Mouse (Mus musculus) cerebellum, adult (tissue): ENCODE measurements around the gene Tapt1.

Experiments
- ATAC-seq: cut with Nextera tagmentation; 2 replicates; pipeline ENCODE4 v1.9.2; 2017; ENCODE audit warnings: mild to moderate bottlenecking, moderate library complexity, mixed read lengths; ENCODE audit not compliant: insufficient number of reproducible peaks, low FRiP score, low TSS enrichment

The Tapt1 gene

DNA sequence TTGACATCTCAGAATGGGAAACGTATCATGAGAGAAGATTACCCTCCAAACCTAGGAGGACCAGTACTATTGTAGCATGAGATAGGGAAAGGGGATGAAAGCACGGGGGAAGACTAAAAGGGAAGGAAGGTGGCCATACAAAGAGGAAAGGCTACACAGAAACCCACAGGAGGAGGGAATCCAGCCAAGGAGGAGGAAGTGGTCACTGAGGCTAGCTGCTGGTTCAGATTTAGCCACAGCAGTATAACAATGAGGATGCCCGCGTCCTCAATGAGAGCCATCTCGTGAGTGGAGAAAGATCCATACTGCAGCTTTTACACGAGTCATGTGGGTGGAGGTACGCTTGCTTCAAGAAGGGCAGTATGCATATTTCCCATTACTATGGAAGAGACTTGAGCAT lies 11.8 kb upstream of the Tapt1 start:
- no peak for ATAC-seq

DNA sequence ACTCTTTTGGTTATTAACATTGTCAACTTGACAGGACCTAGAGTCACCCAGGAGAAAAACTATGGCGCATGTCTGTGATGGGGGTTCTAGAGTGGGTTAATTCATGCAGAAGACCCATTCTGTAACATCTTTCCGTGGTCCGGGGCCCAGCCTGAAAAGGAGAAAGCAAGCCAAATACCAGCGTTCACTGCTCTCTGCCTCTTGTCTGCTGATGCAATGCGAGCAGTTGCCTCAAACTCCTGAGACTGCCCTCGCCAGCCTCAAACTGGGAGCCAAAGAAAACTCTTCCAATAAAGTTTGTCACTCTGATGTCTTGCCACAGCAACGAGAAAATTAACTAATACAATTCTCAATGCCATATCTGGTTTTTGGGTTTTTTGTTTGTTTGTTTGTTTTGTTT lies 8.2 kb upstream of the Tapt1 start:
- no peak for ATAC-seq

DNA sequence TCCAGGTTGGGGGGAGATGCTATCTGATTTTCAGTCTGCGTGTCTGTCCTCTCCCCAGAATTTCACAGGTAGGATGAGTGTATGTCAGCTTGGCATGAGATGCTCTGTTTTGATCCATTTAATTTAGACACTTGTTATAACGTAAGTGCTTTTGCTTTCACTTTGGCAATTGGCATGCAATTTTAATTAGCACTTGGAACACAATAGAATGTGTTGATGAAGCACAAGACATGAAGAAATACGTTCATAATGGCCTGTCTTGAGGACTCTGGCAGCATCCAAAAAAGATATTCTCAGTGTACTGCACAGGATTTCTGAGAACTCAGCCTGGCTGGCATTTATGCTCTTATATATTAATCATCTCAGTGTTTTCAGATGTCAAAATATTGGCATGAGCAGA lies 7.5 kb upstream of the Tapt1 start:
- ATAC-seq = no peak

DNA sequence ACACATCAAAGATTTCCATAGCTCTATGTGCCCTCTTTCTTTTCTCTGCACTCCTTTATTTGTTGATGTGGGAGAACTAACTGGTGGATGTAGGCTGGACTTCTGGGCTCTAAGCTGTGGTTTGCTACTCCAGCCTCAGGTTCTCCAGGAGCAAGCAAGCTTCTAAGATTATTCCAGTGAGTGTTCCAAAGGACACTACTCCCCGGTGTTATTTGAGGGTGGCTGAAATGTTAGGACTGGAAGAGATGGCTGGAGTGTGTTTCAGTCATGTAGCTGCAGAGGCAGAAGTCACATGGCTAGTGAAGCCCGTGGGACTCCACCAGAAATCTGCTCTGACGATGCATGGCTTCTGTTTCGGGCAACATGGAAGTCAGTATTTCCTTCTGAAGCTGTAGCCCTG lies 2.3 kb upstream of the Tapt1 start:
- ATAC-seq = no peak

DNA sequence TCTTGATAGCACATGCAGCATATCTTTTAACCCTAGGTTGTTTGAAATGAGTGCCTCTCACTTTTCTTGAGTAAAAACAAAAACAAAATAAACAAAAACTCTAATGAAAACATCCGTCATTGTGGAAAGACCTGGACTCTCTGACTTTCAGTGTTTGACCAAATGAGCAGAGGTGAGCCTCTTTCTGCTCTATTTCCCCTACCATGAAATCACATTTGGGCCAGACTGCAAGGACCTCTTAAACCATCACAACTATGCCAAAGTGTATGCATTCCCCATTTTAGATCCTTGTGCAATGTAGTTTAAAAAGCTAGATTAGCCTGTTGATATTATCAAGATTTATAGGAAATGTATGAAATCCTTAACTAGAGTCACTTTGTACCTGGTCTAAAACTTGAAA lies 1.9 kb upstream of the Tapt1 start:
- ATAC-seq = no peak

DNA sequence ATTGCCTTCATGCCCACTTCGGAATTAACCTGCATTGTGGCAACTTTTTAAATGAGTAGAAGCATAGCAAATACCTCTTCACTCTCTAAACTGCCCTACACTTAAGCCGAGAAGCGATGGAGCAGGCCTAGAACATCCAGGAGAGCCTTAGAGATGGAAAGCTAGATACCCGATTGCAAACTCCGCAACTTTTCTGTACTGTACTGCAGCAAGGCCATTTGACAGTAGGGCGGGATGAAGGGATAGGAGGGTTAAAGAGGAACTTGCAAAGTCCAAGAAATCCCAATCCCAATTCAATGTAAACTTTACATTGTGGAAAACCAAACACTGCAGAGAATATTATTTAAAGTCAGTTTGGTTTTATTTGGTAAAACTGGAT lies 1.0 kb upstream of the Tapt1 start:
- no peak for ATAC-seq

DNA sequence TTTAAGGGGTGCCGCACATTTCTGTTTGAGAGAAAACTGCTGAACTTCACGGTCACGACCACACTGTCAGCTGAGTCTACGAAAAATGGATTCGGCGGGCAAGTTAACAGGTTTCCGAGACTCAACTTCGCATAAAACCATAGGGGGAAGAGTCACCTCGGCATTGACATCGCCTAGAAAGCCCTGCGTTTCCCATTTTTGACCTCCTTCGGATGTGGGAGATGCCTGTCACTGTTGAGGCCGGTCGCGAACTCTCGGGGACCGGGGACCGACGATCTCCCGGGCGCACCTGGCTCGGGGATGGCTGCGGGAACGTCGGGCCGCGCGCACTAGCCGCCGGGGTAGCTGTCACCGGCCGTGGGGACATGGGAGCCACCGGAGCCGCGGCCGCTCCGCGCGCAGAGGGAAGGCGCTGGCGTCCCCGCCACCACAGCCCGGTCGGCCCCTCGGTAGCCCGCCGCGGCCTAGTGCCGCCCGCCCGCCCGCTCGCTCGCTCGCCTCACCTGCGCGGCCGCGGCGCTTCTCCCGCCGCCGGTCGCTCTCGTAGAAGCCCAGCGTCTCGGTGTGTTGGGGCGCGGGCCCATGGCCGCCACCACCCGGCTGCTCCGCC lies 410 bp downstream of the Tapt1 start:
- ATAC-seq = peak; percentile 49

DNA sequence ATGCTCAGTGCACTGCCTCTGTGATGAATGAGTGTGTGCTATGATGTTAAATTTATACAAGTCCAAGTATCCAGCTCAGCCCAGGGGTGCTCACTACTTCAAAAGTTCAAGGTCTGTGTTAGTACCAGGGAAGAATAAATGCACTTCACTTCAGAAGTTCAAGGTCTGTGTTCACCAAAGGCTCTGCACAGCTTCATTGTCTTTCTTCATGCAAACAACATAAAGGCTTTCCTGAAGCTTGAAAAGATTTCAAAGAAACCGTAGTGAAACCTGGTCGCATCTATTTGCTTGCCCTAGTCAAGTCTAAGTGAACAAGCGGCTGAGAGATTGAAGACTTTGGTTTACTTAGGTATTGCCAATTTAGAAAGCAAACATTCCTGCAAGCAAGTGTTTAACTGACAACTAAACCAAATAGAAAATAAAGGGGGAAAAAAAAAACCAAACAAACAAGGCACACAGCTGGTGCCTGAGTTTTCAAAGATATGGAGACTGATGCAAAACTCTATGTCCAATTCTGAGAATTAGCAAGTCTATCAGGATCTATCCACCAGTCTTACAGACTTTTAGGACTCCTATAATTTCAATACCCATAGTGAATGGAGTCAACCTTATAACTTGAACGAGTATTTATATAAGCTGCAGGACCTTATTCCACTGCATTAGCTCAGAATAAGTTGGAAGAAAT lies 1.4 kb downstream of the Tapt1 start:
- no peak for ATAC-seq

DNA sequence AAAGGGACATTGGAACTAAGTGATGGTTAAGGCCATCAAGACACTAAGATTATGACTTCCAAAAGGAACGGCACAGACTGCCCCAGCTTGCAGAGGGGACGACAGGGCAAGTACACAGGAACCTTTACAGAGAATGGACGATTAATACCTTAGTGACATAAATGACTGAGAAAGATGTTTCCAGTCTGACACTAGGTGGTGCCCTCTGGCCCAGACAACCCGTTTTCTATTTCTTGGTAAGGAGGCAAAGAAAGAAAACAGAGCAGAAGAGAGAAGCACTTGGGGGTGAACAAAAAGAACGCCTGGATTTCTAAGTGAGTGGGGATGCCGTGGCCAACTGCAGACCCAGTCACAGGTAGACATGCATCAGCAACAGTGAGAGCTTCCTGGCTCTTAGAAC lies 2.2 kb downstream of the Tapt1 start:
- ATAC-seq = 0 out of 2 replicates have a peak, but pooled peaks have one; percentile 27

DNA sequence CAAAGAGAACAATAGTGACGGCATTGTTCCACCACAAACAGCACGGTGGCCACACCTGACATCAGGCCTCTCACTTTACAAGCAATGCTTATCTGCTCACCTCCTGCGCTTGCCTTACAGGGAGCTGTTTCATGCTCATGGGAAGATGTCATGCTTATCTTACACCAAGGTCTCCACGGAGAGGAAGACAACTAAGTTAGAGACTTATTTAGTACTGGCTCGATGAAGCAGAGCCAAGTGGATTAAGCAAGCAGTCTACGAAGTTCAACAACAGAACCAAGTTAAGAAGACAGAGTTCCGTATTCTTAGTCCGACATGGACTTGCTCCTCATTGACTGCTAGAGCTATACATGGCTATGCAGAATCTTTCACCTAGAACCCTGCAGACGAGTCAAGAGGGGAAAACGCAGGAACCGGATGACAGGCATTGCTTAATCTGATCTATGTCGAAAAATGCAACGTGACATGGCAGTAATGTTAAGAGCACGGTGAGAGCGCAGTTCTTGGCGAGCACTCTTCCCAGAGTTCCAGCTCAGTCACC lies 3.0 kb downstream of the Tapt1 start:
- ATAC-seq = no peak

DNA sequence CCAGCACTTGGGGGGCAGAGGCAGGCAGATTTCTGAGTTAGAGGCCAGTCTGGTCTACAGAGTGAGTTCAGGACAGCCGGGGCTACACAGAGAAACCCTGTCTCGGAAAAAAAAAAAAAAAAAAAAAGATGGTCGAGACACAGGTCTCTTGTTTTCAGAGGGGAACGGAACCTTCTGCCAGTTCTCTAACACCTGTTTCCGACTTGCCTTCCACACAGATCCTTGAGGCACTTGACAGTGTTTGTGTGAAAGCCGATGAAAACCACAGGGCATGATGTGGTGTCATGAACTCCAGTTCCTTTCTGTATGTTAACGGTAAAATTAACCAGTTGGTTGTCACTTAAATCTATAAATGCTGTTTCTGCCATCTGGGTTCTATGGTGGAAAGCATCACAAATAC lies 6.0 kb downstream of the Tapt1 start:
- no peak for ATAC-seq

DNA sequence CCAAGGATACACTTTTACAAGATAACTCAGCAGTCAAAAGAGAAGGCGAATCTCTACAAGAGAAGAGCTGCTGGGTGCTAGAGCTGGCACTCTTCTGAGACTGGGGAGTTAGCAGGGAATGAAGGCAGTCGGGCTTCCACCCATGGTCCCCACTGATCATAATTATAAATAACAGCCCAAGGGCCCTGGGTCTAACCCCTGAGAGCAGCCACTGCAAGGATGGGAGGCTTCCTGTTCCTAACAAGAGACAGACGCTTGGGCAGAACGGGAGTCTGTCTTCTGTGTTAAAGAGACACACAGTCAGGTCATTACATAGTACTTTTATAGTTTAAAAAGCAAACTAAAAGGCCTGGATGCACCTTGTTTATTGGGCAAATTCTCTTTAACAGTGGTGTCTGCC lies 6.6 kb downstream of the Tapt1 start:
- no peak for ATAC-seq

DNA sequence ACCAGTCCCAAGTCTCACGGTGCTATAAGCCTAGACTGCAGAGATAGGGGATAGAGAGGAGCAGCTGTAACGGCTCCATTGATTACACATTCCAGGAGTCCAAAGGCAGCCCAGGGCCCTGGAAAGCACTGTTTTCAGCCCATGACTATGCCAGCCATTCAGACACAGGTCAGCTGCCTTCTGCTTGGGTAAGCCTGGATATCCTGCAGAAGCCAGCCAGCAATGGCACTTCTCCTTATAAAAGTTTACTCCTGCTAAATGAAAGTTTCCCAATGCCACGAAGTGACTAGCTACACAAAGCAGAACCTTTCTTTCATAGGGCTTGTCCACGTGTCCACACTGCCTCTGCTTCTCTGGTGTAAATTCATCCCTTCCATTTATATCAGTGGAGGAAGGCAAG lies 7.9 kb downstream of the Tapt1 start:
- ATAC-seq = no peak

DNA sequence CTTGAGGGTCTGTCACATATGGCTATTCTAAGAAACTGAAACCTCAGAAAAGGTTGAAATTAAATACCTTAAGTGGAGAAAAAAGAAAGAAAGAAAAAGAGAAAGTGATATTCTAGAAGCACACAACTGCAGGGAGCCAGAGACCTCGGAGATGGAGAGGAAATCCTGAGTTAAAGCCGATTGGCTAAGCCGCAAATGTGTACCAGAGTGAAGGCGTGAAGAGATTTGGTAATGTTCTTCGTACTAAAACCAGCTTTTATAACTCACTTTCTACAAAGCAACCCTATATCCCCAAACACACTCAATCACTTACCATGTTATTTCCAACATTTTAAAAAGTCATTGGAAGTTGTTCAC lies 8.8 kb downstream of the Tapt1 start:
- no peak for ATAC-seq

DNA sequence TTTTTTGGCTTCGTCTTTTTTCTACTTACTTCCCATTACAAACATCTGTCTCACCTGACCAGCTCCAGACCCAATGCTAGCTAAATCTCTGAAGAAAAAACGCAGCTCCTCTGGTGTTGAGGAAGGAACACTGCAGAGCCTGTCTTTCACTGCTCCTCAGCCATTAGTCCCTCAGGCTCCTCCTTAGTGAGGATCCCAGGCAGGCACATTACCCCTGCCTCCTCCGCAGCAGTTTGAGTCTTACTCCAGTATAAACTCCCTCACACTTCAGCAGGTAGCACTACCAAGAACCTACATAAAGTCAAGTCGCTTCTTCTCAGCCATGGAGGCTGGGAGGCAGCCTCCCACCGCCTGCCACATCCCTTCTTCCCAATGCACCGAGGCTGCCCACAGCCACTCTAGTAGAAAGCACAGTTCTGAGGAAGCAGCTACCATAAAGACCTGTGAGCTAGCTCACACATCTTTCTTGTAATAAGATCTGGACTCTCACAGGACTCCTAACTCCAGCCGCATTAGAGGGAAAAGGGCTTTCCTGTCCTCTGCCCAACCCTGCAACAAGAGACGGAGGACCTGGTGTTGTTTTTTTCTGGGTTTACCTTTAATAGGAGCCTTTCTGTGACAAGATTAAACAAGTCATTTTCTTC lies 9.3 kb downstream of the Tapt1 start:
- ATAC-seq = no peak

DNA sequence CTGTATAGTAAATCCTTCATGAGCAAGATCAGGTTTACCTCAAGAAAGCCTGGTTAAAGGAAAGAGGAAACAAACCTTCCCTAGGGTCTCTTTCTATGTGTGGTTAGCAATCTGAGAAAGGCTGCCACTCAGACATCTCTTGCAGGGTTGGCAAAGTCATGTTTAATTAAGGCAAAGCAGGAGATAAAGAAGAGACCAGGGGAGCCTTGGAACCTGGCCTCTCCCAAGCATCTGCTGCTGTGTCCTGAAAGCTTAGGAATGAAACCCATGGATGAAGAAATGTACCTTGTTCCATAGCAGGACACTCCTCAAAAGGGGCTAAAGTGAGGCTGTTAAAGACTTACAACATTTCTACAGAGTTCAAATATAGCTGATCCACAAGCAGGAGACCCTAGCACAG lies 11.3 kb downstream of the Tapt1 start:
- peak; percentile 49; the same call in 1 of the 2 replicates for ATAC-seq

DNA sequence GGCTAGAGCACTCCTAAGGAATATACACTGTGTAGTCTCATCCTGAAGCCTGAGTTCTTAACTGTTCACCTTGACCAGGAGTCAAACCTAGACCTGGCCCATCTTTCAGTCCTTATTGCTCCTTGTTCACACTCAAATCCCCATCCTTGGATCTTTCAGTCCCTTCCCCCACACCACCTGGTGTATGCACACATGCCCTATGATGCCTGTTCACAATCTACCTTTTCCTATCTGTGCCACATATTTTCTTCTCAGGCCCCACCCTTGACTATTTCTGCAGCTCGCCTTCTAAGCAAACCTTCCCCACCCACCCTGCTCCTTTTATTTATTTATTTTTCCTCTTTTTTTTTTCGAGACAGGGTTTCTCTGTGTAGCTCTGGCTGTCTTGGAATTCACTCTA lies 12.4 kb downstream of the Tapt1 start:
- no peak for ATAC-seq

DNA sequence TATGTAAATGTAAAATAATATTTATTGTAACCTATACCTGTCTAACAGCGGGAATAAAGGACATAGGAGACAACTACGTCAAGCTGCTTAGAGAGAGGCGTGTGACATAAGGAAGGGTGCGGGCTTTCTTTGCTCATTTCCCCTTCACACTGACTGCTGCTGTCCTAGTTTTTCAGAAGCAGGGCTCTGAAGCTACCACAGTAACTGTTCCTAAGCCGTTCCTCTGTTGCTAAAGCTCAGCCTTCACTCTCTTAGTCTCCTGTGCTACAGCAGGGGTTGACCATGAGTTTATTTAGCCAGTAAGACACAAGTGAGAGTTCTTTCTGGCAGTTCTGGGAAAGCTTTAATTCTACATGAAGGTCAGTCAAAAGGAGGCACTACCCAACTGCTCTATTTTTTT lies 13.0 kb downstream of the Tapt1 start:
- peak; percentile 16; the same call in 1 of the 2 replicates for ATAC-seq

DNA sequence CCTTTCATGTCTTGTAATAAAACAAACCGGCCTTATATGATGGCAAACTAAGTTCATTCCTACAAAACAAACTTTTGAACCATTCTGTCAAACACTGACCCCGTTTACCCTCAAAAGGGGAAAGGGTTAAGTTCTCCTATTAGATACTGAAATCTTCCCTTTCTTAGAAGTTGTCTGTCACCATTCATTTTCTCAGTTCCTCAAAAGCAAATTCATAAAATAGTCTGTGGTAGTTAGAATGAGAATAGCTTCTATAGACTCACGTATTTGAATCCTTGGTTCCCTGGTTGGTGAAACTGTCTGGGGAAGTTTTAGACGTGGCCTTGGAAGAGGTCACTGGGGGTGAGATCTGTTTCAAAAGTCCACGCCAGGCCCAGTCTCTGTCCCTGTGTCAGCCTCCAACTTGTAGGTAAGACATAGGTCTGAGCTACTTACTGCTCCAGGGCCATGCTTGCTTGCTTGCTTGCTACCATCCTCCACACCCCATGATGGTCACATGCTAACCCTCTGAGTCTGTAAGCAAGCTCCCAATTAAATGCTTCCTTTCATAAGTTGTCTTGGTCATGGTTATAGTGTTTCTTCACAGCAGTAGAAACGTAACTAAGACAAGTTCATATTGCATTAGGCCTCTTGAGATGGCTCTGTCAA lies 14.5 kb downstream of the Tapt1 start:
- ATAC-seq = no peak

DNA sequence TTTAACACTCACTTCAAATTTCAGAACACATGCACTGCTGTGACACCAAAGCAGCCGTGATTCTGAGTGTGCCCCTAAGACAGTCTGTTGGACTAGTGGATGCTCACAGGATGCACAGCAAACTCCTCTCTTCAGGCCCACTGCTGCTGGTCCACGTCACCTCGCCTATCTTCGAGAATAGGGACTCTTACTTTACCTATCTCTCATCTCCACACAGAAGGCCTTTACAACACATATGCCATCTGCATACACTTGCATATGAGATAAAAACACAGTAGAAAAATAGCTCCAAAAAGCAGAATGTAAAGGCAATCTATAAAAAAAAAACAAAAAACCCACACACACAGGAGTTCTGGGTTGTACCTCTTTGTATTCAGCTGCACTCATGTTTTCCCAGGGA lies 19.1 kb downstream of the Tapt1 start:
- ATAC-seq = no peak

DNA sequence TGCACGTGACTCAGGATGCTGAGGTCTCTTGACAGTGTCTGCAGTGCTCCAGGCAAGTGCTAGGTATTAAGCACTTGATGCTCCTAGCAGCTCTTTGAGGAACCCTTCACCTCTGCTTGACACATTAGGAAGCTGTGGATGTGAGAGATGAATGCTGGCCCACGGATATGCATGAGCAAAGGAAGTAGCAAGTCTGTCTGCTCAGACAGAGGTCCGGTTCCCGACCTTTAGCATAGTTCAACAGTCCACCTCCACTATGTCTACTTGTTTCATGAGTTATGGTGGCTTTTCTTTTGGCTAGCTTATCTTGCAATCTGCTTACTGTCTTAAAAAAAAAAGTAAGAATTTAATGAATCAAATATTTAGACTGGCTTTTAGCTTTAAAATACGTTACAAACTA lies 19.8 kb downstream of the Tapt1 start:
- ATAC-seq = no peak
